Mouse (Mus musculus) heart, embryonic 10.5 days (tissue): ENCODE measurements around the gene Olfr1085. TPM values are rescaled to one million over a fixed set of nuclear protein-coding genes. Genes with fewer than 3 reads are reported as not detected.
"Not testable (repeated sequence)": the region's sequence is repeated elsewhere in the genome, so short reads cannot be mapped to it uniquely, and the experiment has no call there.

Experiments used
- DNase-seq: peaks from one replicate; pipeline ENCODE4 v3.0.0-alpha.2; 2017; ENCODE audit warnings: low spot score
- H3K27ac ChIP-seq: fragments of 300-500 bp; sonication (generic); 2 replicates; pipeline ENCODE4 v1.5.1; 2016; ENCODE audit warnings: mild to moderate bottlenecking
- H3K27me3 ChIP-seq: fragments of 300-500 bp; sonication (generic); 2 replicates; pipeline ENCODE4 v1.6.1; 2016; ENCODE audit warnings: mild to moderate bottlenecking; ENCODE audit not compliant: poor library complexity, insufficient read depth, severe bottlenecking
- H3K36me3 ChIP-seq: fragments of 300-500 bp; sonication (generic); 2 replicates; pipeline ENCODE4 v1.6.1; 2016; ENCODE audit warnings: mild to moderate bottlenecking, moderate library complexity
- H3K4me1 ChIP-seq: fragments of 300-500 bp; sonication (generic); 2 replicates; pipeline ENCODE4 v1.6.1; 2016; ENCODE audit warnings: mild to moderate bottlenecking
- H3K4me3 ChIP-seq: fragments of 300-500 bp; sonication (generic); 2 replicates; pipeline ENCODE4 v1.5.1; 2016; ENCODE audit warnings: mild to moderate bottlenecking, moderate library complexity
- H3K9me3 ChIP-seq: fragments of 300-500 bp; sonication (generic); 2 replicates; pipeline ENCODE4 v1.6.1; 2016; ENCODE audit warnings: mild to moderate bottlenecking, moderate library complexity
- WGBS: fragments of 180-500 bp; shearing (Covaris S2); methylation state at CpG from one replicate; pipeline ENCODE4 v1.1.7; 2016; 5-methylcytosine and 5-hydroxymethylcytosine counted together
- polyA plus RNA-seq: library from polyadenylated mRNA; unstranded; fragments of >200 nt; fragmentation: Nextera tagmentation; extraction: Ambion mirVana; gene quantifications from 2 replicates; pipeline ENCODE4 v1.2.1, GENCODE M21; 2016

Olfr1085 gene
- not detected in 2 replicates for polyA plus RNA-seq

DNA sequence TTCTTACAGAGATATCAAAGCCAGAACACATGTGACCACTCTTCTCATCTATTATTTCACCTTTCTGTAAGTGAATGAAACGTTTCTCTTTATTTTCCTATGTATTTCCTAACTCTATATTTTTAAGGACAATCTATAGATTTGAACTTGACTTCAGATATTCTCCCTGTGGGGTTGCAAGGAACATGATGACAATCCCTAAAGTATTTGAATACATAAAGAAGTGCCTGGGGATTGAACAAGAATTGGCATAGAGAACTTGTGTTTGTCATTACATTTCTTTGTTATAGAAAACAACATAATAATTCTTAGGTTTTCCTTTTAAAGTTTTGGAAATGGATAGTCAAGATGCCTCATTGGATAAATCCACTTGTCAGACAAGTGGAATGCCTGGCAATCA is at the start of gene Olfr1085:
Olfr1085 (minus strand) TSS at position 101 of the 400 bp plus-strand sequence.
- no peak for DNase-seq
- H3K4me3 ChIP-seq = no peak within 1 kb of the TSS
- 43% methylated on average over 1 of the region's 1 CpGs for WGBS
- H3K36me3 ChIP-seq = no peaks in the 10 kb centered on the region
- no peaks in the 10 kb centered on the region for H3K9me3 ChIP-seq
- H3K27me3 ChIP-seq = no peaks in the 10 kb centered on the region
- no peaks in the 10 kb centered on the region for H3K4me1 ChIP-seq
- H3K27ac ChIP-seq = no peak within 1 kb of the TSS

DNA sequence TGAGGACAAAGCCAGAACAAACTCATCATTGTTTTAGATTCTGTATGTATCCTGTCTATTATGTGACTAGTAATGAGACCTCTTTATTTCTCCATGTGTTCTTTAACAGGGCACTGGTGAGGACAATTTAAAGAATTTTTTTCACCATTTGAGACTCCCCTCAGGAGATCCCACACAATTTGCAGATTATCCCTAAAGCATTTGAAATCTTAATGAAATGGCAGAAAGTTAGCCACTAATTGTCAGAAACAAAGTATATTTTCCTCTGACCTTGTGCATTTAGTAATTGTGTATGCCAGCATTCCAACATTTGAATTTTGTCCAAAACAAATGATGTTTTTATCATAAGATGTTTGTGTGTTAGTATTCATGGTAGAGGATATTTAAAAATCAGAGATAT is 36.5 kb upstream of the Olfr1085 start, which contains the start of gene Olfr1087:
Olfr1087 (minus strand) TSS at position 101 of the 400 bp plus-strand sequence.
- H3K36me3 ChIP-seq = no peaks in the 10 kb centered on the region

DNA sequence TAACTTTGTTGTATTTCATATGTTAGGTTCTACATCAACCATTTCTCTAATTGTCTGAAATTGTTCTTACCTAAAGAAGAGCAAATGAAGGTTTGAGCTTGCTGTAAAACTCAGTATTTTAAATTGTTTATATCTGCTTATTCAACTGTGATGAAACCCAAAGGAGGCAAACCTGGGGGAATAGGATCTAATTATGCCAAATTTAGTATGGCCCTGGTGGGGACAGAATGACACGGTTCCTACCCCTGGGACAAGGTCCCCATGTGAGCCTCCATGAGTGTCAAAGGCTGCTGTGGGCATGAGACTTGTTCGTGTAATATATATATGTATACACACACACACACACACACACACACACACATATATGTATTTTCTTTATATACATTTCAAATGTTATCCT is 18.2 kb upstream of the Olfr1085 start, which contains the start of gene Olfr1086:
Olfr1086 (minus strand) TSS at position 101 of the 400 bp plus-strand sequence.
- WGBS = 78% methylated on average over 2 of the region's 2 CpGs
- Histone ChIP-seq H3K9me3 (no peaks in the 10 kb centered on the region), H3K36me3 (no peaks in the 10 kb centered on the region), H3K27me3 (no peaks in the 10 kb centered on the region), H3K27ac (no peak within 1 kb of the TSS), H3K4me1 (no peaks in the 10 kb centered on the region), H3K4me3 (no peak within 1 kb of the TSS)
- no peak for DNase-seq

More for the DNA sequence above, 36.5 kb upstream of the Olfr1085 start, which contains the start of gene Olfr1087:
- Histone ChIP-seq H3K27me3 (no peaks in the 10 kb centered on the region), H3K4me1 (no peaks in the 10 kb centered on the region), H3K9me3 (no peaks in the 10 kb centered on the region), H3K4me3 (no peak within 1 kb of the TSS), H3K27ac (no peak within 1 kb of the TSS)
- DNase-seq = no peak

DNA sequence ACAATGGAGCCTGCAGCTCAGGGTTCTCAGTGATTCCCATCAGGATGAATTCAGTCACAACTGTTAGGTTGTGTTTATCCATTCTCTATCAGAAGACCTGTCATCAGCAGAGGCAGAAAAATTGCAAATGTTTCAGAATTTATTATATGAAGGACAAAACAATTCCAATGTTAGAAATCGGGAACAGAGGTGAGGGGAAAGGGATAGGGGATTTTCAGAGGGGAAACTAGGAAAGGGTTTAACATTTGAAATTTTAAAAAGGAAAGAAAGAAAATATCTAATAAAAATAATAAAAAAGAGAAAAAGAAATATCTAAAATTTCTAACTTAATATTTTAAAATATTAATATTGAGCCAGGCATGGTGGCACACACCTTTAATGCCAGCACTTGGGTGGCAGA is 22.2 kb downstream of the Olfr1085 start, which contains the start of gene Olfr1084:
Olfr1084 (minus strand) TSS at position 101 of the 400 bp plus-strand sequence.
- H3K27ac ChIP-seq, H3K9me3 ChIP-seq, H3K27me3 ChIP-seq, H3K4me1 ChIP-seq, DNase-seq, H3K4me3 ChIP-seq, H3K36me3 ChIP-seq: not testable (repeated sequence)
- 61% methylated on average over 1 of the region's 1 CpGs for WGBS

Other genes with a start within 250 kb of the Olfr1085 start
- not detected in 2 replicates for gene Olfr1061, start 248.0 kb downstream of the Olfr1085 start, polyA plus RNA-seq
- gene Olfr1062, start 235.3 kb downstream of the Olfr1085 start, polyA plus RNA-seq = not detected in 2 replicates
- gene Olfr1065, start 211.4 kb downstream of the Olfr1085 start, polyA plus RNA-seq = not detected in 2 replicates
- gene Olfr1066, start 205.8 kb downstream of the Olfr1085 start, polyA plus RNA-seq = not detected in 2 replicates
- not detected in 2 replicates for gene Olfr228, start 174.6 kb downstream of the Olfr1085 start, polyA plus RNA-seq
- not detected in 2 replicates for gene Olfr1076, start 153.6 kb downstream of the Olfr1085 start, polyA plus RNA-seq
- gene Olfr1079, start 119.5 kb downstream of the Olfr1085 start, polyA plus RNA-seq = not detected in 2 replicates
- gene Olfr1080, start 103.8 kb downstream of the Olfr1085 start, polyA plus RNA-seq = not detected in 2 replicates
- gene Olfr1082, start 63.1 kb downstream of the Olfr1085 start, polyA plus RNA-seq = not detected in 2 replicates
- not detected in 2 replicates for gene Olfr1084, start 22.3 kb downstream of the Olfr1085 start, polyA plus RNA-seq
- gene Olfr1086, start 18.1 kb upstream of the Olfr1085 start, polyA plus RNA-seq = not detected in 2 replicates
- not detected in 2 replicates for gene Olfr1087, start 36.4 kb upstream of the Olfr1085 start, polyA plus RNA-seq
- not detected in 2 replicates for gene Olfr1089, start 71.7 kb upstream of the Olfr1085 start, polyA plus RNA-seq
- not detected in 2 replicates for gene Olfr1090, start 97.0 kb upstream of the Olfr1085 start, polyA plus RNA-seq
- gene Olfr1093, start 120.5 kb upstream of the Olfr1085 start, polyA plus RNA-seq = not detected in 2 replicates
- not detected in 2 replicates for gene Olfr141, start 148.0 kb upstream of the Olfr1085 start, polyA plus RNA-seq
- not detected in 2 replicates for gene Olfr1094, start 162.6 kb upstream of the Olfr1085 start, polyA plus RNA-seq
- gene Olfr1095, start 189.7 kb upstream of the Olfr1085 start, polyA plus RNA-seq = not detected in 2 replicates
- gene Gm13723, start 212.8 kb upstream of the Olfr1085 start, polyA plus RNA-seq = not detected in 2 replicates
- not detected in 2 replicates for gene Olfr1097, start 230.2 kb upstream of the Olfr1085 start, polyA plus RNA-seq